Comparison of ENCODE assay signal across 23 mouse cellular contexts in genomic region chr6:53506947-53507564, GRCm38 (mm10).
DNase-seq lines count a peak whose midpoint lies in the region; ATAC-seq and TF ChIP-seq lines count a peak whose summit lies in the region.
"Had no signal": no experiment of that assay in that cellular context is flagged by ENCODE, and none has a peak within 500 bp of the region (broad histone marks: within the 10 kb centered on the region; RNA-seq: fewer than 3 reads in every experiment).

No protein-coding gene starts in this region.

- peak in 1 of 2 experiments; percentile 39 for DNase-seq in heart, adult 2 months
- DNase-seq in Muller cell, postnatal 12 days (ENCODE audit: inconsistent ontology term): peak; percentile 32
- peak; percentile 46 to 57 for DNase-seq in heart, postnatal 10 days
- DNase-seq in ovary, postnatal 14 days (ENCODE audit: low spot score): no peak
- no peak for DNase-seq in embryo, embryonic 10 days (ENCODE audit: low spot score)
- DNase-seq: adrenal gland, postnatal 14 days; B cell, adult 2 months; cerebellum, adult 9-10 months; gastrocnemius, postnatal 14 days; kidney, adult 11 months; kidney, postnatal 4 days; lung, embryonic 14.5 days; right cerebral cortex, postnatal 25 days; thymus, adult 2 months had no signal

- H3K36me3 ChIP-seq in heart, adult 2 months (ENCODE audit: control insufficient read depth, insufficient read depth, low read length): no peaks in the 10 kb centered on the region; the same call in 1 of the 2 replicates
- no peaks in the 10 kb centered on the region for H3K36me3 ChIP-seq in heart, embryonic 11.5 days (ENCODE audit: control insufficient read depth, insufficient read depth, low read length)
- no peaks in the 10 kb centered on the region for H3K36me3 ChIP-seq in heart, embryonic 12.5 days
- H3K36me3 ChIP-seq: embryonic facial prominence, embryonic 15.5 days; forebrain, embryonic 15.5 days; kidney, embryonic 15.5 days; limb, embryonic 15.5 days; midbrain, embryonic 12.5 days had no signal

- peak overlapping the region; percentile 47 for H3K27ac ChIP-seq in heart, adult 2 months
- no peak overlapping the region for H3K27ac ChIP-seq in heart, embryonic 11.5 days (ENCODE audit: low read depth, low read length)
- peak overlapping the region; percentile 75; the same call in 1 of the 2 replicates for H3K27ac ChIP-seq in heart, embryonic 12.5 days (ENCODE audit: poor library complexity, severe bottlenecking)
- H3K27ac ChIP-seq: embryonic facial prominence, embryonic 15.5 days; forebrain, embryonic 15.5 days; hindbrain, postnatal 0 days; kidney, embryonic 15.5 days; limb, embryonic 15.5 days; liver, embryonic 14.5 days; midbrain, embryonic 12.5 days had no signal

- 37% methylated on average over 3 of the region's 3 CpGs for WGBS in heart, adult 2 months
- WGBS in heart, embryonic 11.5 days (ENCODE audit: insufficient replicate concordance): 67% methylated on average over 3 of the region's 3 CpGs
- WGBS in heart, embryonic 12.5 days: 45% methylated on average over 3 of the region's 3 CpGs

- H3K9ac ChIP-seq in heart, adult 2 months (ENCODE audit: low read depth, low read length): no peak overlapping the region
- no peak overlapping the region for H3K9ac ChIP-seq in heart, embryonic 11.5 days (ENCODE audit: low read depth, low read length)
- no peak overlapping the region for H3K9ac ChIP-seq in heart, embryonic 12.5 days
- H3K9ac ChIP-seq: embryonic facial prominence, embryonic 15.5 days; forebrain, embryonic 15.5 days; kidney, embryonic 15.5 days; limb, embryonic 15.5 days; liver, embryonic 14.5 days; lung, embryonic 14.5 days; midbrain, embryonic 12.5 days had no signal

- intact Hi-C loops in heart, adult 2 months (cut with DNase I): loop anchor here (5.0 kb wide), 1 partner anchor 65 kb away; no protein-coding TSS in a partner anchor
- intact Hi-C loops in heart, postnatal 10 days (cut with DNase I): loop anchor here (5.0 kb wide), 1 partner anchor 220 kb away; the partner anchor contains the start of gene Creb5

- no peak for ATAC-seq in heart, embryonic 11.5 days (replicated peaks; ENCODE audit: insufficient number of reproducible peaks, low FRiP score, low TSS enrichment)
- no peak for ATAC-seq in heart, embryonic 12.5 days (ENCODE audit: insufficient number of reproducible peaks, low FRiP score)
- ATAC-seq: forebrain, embryonic 15.5 days; hindbrain, postnatal 0 days had no signal

- no peak for TF ChIP-seq POLR2A in heart, adult 2 months (IDR thresholded peaks at IDR 0.05; ENCODE audit: insufficient read depth, low read depth, low read length)

- no peaks in the 10 kb centered on the region for H3K27me3 ChIP-seq in heart, adult 2 months (ENCODE audit: control insufficient read depth, insufficient read depth, low read length)
- no peaks in the 10 kb centered on the region for H3K27me3 ChIP-seq in heart, embryonic 11.5 days (ENCODE audit: control insufficient read depth, insufficient read depth, low read length)
- no peaks in the 10 kb centered on the region for H3K27me3 ChIP-seq in heart, embryonic 12.5 days (replicated peaks)
- H3K27me3 ChIP-seq: embryonic facial prominence, embryonic 15.5 days; forebrain, embryonic 15.5 days; kidney, embryonic 15.5 days; limb, embryonic 15.5 days; midbrain, embryonic 12.5 days had no signal

- TF ChIP-seq EP300 in heart, adult 2 months (IDR thresholded peaks at IDR 0.05; ENCODE audit: insufficient read depth, low read depth, low read length): no peak

- no peaks in the 10 kb centered on the region for H3K79me2 ChIP-seq in heart, adult 2 months (replicated peaks; ENCODE audit: control insufficient read depth, insufficient read depth, low read length)

- H3K4me3 ChIP-seq in heart, adult 2 months: no peak overlapping the region
- no peak overlapping the region for H3K4me3 ChIP-seq in heart, embryonic 11.5 days (ENCODE audit: low read depth, low read length)
- H3K4me3 ChIP-seq in heart, embryonic 12.5 days: no peak overlapping the region
- H3K4me3 ChIP-seq: embryonic facial prominence, embryonic 15.5 days; forebrain, embryonic 15.5 days; kidney, embryonic 15.5 days; limb, embryonic 15.5 days; midbrain, embryonic 12.5 days had no signal

- no peak overlapping the region for H3K4me2 ChIP-seq in heart, embryonic 11.5 days
- no peak overlapping the region for H3K4me2 ChIP-seq in heart, embryonic 12.5 days
- H3K4me2 ChIP-seq: embryonic facial prominence, embryonic 15.5 days; forebrain, embryonic 15.5 days; kidney, embryonic 15.5 days; limb, embryonic 15.5 days; lung, embryonic 14.5 days; midbrain, embryonic 12.5 days had no signal

- TF ChIP-seq CTCF in heart, adult 2 months (IDR thresholded peaks at IDR 0.05): no peak

- no peaks in the 10 kb centered on the region for H3K9me3 ChIP-seq in heart, embryonic 11.5 days (replicated peaks; ENCODE audit: control insufficient read depth, low read length)
- no peaks in the 10 kb centered on the region; the same call in 1 of the 2 replicates for H3K9me3 ChIP-seq in heart, embryonic 12.5 days (replicated peaks)
- H3K9me3 ChIP-seq: embryonic facial prominence, embryonic 15.5 days; forebrain, embryonic 15.5 days; kidney, embryonic 15.5 days; limb, embryonic 15.5 days; midbrain, embryonic 12.5 days had no signal

- no peaks in the 10 kb centered on the region; the same call in 1 of the 2 replicates for H3K4me1 ChIP-seq in heart, adult 2 months (ENCODE audit: control insufficient read depth, insufficient read depth, low read length)
- peaks cover 3% of the 10 kb centered on the region; the same call in 1 of the 2 replicates for H3K4me1 ChIP-seq in heart, embryonic 11.5 days (ENCODE audit: control insufficient read depth, insufficient read depth, low read length)
- H3K4me1 ChIP-seq in heart, embryonic 12.5 days (replicated peaks): peaks cover 12% of the 10 kb centered on the region
- H3K4me1 ChIP-seq: embryonic facial prominence, embryonic 15.5 days; forebrain, embryonic 15.5 days; kidney, embryonic 15.5 days; limb, embryonic 15.5 days; midbrain, embryonic 12.5 days had no signal

Comparison
In these comparisons a context has a peak if more than half of its experiments do, and no peak if none do; other contexts are left out.
1. DNase-seq: peak in Muller cell, postnatal 12 days (single experiment) and heart, postnatal 10 days (2 of 2); none in ovary, postnatal 14 days (single experiment) and embryo, embryonic 10 days (single experiment).